Mouse (Mus musculus): ENCODE data around the gene Zbtb37. TPM values are rescaled to one million over a fixed set of nuclear protein-coding genes. Genes with fewer than 3 reads are reported as not detected.

The Zbtb37 gene
- total and polyA plus RNA-seq, 2 experiments: 0.33 to 4.4 TPM

DNA sequence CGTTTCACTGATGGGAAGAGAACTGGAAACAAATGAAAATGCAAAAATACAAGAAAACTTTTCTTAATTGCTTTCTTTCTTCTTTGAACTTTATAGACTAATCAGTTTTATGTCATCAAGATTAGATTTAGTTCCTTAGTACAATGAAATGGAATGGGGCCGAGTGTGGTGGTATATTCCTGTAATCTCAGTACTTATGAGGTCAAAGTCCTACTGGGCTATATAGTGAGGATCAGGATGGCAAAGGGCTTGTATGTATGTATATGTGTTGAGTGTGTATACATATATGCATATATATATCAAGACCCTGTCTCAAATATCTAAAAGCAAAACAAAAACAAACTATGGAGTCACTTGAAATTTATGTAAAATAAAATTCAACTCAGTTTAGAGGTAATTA lies 18.3 kb downstream of the Zbtb37 start:
- Histone ChIP-seq H3K36me3 (ENCODE audit: control insufficient read depth, insufficient read depth, low read length) (peaks cover 17% of the 10 kb centered on the region), H3K4me3 (ENCODE audit: insufficient read depth, low read depth, low read length) (no peak overlapping the region), H3K79me2 (ENCODE audit: control insufficient read depth, insufficient read depth, low read length) (no peaks in the 10 kb centered on the region; the same call in 1 of the 2 replicates), H3K4me1 (ENCODE audit: control insufficient read depth, insufficient read depth, low read length) (no peaks in the 10 kb centered on the region), H3K9ac (ENCODE audit: low read depth, low read length) (no peak overlapping the region), H3K27me3 (ENCODE audit: control insufficient read depth, insufficient read depth, low read length) (no peaks in the 10 kb centered on the region), H3K27ac (replicated peaks; ENCODE audit: insufficient read depth, low read depth, low read length) (no peak overlapping the region)
- TF ChIP-seq POLR2A (IDR thresholded peaks at IDR 0.05; ENCODE audit: extremely low read depth, insufficient read depth, low read length) (no peak), CTCF (IDR thresholded peaks at IDR 0.05; ENCODE audit: low read depth, low read length) (no peak)
- WGBS: 91% methylated on average over 2 of the region's 2 CpGs
- no peak for DNase-seq (ENCODE audit: extremely low read depth, low read depth, low spot score)

DNA sequence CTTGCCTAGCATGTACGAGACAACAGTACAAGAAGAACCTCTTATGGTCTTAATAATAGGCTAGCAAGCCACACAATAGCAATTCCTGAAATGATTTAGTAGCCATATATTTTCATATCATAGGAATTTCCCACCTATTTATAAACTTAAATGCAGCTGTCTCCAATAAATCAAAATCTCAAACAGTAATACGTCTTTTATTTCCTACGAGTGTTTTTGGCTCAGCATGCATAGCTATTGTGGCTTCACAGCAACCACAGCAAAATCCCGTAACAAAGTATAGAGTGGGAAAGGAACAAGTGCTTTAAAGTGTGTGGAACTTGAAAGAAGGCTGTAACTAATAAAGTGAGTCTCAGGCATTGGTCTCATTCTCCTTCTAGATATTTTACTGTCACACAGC lies 24.2 kb downstream of the Zbtb37 start:
- no peak overlapping the region for H3K27ac ChIP-seq (replicated peaks; ENCODE audit: insufficient read depth, low read depth, low read length)
- TF ChIP-seq CTCF (IDR thresholded peaks at IDR 0.05; ENCODE audit: low read depth, low read length): no peak
- TF ChIP-seq POLR2A (IDR thresholded peaks at IDR 0.05; ENCODE audit: extremely low read depth, insufficient read depth, low read length): no peak
- WGBS: 80% methylated on average over 4 of the region's 4 CpGs
- H3K79me2 ChIP-seq (ENCODE audit: control insufficient read depth, insufficient read depth, low read length): no peaks in the 10 kb centered on the region
- H3K36me3 ChIP-seq (ENCODE audit: control insufficient read depth, insufficient read depth, low read length): peaks cover 9% of the 10 kb centered on the region
- H3K27me3 ChIP-seq (ENCODE audit: control insufficient read depth, insufficient read depth, low read length): no peaks in the 10 kb centered on the region
- no peak for DNase-seq (ENCODE audit: extremely low read depth, low read depth, low spot score)
- H3K4me3 ChIP-seq (ENCODE audit: insufficient read depth, low read depth, low read length): no peak overlapping the region
- no peaks in the 10 kb centered on the region for H3K4me1 ChIP-seq (ENCODE audit: control insufficient read depth, insufficient read depth, low read length)
- H3K9ac ChIP-seq (ENCODE audit: low read depth, low read length): no peak overlapping the region

DNA sequence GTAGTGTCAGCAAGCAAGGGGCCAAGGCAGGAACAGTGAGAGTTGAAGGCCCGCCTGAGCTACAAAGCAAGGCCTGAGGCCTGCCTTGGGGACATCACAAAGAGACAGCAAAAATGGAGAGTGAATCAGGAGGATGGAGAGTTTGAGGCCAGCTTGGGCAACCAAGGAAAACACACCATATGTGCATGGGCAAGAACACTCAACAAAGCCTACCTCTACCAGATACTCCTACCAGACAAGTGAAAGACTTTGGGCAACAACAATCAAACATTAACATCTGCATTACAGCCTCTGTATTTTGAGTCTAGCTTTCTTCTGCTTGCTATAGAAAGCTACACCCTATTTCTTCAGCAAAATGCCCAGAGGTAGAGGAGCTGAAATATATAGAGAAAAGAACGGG lies 26.6 kb downstream of the Zbtb37 start:
- no peaks in the 10 kb centered on the region for H3K79me2 ChIP-seq (ENCODE audit: control insufficient read depth, insufficient read depth, low read length)
- peaks cover 30% of the 10 kb centered on the region for H3K36me3 ChIP-seq (ENCODE audit: control insufficient read depth, insufficient read depth, low read length)
- H3K9ac ChIP-seq (ENCODE audit: low read depth, low read length): no peak overlapping the region
- DNase-seq (ENCODE audit: extremely low read depth, low read depth, low spot score): peak; percentile 66
- H3K27me3 ChIP-seq (ENCODE audit: control insufficient read depth, insufficient read depth, low read length): no peaks in the 10 kb centered on the region
- H3K4me3 ChIP-seq (ENCODE audit: insufficient read depth, low read depth, low read length): no peak overlapping the region
- TF ChIP-seq CTCF (IDR thresholded peaks at IDR 0.05; ENCODE audit: low read depth, low read length) (no peak), POLR2A (IDR thresholded peaks at IDR 0.05; ENCODE audit: extremely low read depth, insufficient read depth, low read length) (no peak)
- H3K4me1 ChIP-seq (ENCODE audit: control insufficient read depth, insufficient read depth, low read length): no peaks in the 10 kb centered on the region
- no peak overlapping the region for H3K27ac ChIP-seq (replicated peaks; ENCODE audit: insufficient read depth, low read depth, low read length)
- WGBS: 82% methylated on average over 2 of the region's 2 CpGs

DNA sequence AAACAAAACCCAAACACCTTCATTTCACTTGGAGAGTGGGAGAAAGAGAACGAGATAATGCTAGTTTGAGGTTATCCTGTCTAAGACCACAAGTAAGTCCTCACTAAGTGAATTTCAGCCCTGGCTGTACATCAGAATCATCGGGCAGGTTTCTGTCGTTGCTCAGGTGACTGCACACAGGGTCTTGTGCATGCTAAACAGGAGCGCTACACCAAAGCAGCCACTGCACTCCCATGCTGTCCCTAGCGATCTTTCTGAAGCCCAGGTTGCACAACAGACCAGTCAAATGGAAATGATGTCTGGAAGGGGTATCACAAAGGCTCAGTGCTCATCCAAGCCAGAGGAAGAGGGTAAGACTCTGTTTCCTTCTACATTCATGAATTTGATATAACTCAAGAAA lies 28.2 kb downstream of the Zbtb37 start:
- H3K4me3 ChIP-seq (ENCODE audit: insufficient read depth, low read depth, low read length): no peak overlapping the region
- TF ChIP-seq CTCF (IDR thresholded peaks at IDR 0.05; ENCODE audit: low read depth, low read length) (peak; percentile 13; the same call in 1 of the 2 replicates), POLR2A (IDR thresholded peaks at IDR 0.05; ENCODE audit: extremely low read depth, insufficient read depth, low read length) (no peak)
- H3K27ac ChIP-seq (replicated peaks; ENCODE audit: insufficient read depth, low read depth, low read length): no peak overlapping the region
- H3K36me3 ChIP-seq (ENCODE audit: control insufficient read depth, insufficient read depth, low read length): peaks cover 43% of the 10 kb centered on the region
- WGBS: 59% methylated on average over 5 of the region's 5 CpGs
- no peaks in the 10 kb centered on the region for H3K27me3 ChIP-seq (ENCODE audit: control insufficient read depth, insufficient read depth, low read length)
- DNase-seq (ENCODE audit: extremely low read depth, low read depth, low spot score): peak; percentile 60
- no peak overlapping the region for H3K9ac ChIP-seq (ENCODE audit: low read depth, low read length)
- no peaks in the 10 kb centered on the region for H3K4me1 ChIP-seq (ENCODE audit: control insufficient read depth, insufficient read depth, low read length)
- H3K79me2 ChIP-seq (ENCODE audit: control insufficient read depth, insufficient read depth, low read length): no peaks in the 10 kb centered on the region

DNA sequence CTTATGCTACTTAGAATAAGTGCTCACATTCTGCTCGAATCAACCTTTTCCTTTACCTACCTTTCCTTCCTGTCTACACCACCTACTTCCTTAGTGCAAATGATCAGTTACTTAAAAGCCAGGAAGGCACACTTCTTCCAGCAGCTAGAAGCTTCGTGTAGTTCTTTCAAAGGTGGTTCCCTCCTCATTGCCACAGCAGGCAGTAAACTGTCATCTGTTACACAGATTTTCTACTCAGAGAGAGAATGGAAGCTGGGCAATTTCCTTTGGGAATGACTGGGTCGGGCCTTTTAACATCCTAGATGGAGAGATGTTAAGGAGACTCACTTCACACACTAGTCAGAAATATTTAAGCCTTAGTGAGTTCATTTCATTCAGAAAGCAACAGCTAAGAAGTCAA lies 29.1 kb downstream of the Zbtb37 start:
- H3K27ac ChIP-seq (replicated peaks; ENCODE audit: insufficient read depth, low read depth, low read length): no peak overlapping the region
- no peaks in the 10 kb centered on the region for H3K27me3 ChIP-seq (ENCODE audit: control insufficient read depth, insufficient read depth, low read length)
- H3K79me2 ChIP-seq (ENCODE audit: control insufficient read depth, insufficient read depth, low read length): no peaks in the 10 kb centered on the region
- H3K4me1 ChIP-seq (ENCODE audit: control insufficient read depth, insufficient read depth, low read length): no peaks in the 10 kb centered on the region
- H3K36me3 ChIP-seq (ENCODE audit: control insufficient read depth, insufficient read depth, low read length): peaks cover 52% of the 10 kb centered on the region
- 84% methylated on average over 3 of the region's 3 CpGs for WGBS
- H3K4me3 ChIP-seq (ENCODE audit: insufficient read depth, low read depth, low read length): no peak overlapping the region
- no peak for DNase-seq (ENCODE audit: extremely low read depth, low read depth, low spot score)
- H3K9ac ChIP-seq (ENCODE audit: low read depth, low read length): no peak overlapping the region
- no peak for TF ChIP-seq CTCF (IDR thresholded peaks at IDR 0.05; ENCODE audit: low read depth, low read length)
- no peak for TF ChIP-seq POLR2A (IDR thresholded peaks at IDR 0.05; ENCODE audit: extremely low read depth, insufficient read depth, low read length)

DNA sequence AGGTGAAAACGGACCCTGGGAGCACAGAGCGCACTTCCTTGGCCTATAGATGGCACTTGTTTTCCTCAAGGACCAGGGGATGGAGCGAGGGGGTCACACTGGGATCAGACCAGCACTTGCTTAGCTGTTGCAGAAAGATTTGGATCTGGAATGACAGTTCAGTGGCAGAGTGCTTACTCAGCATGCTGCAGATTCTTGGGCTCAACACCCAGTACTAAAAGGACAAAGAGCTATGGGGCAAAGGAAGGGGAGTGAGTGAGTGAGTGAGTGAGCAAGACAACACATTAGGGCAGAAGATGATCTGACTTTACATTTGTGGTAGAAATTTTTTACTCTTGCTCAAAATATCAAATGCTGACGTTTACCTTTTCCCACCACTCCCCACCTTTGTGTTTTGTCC lies 29.7 kb downstream of the Zbtb37 start:
- Histone ChIP-seq H3K4me1 (ENCODE audit: control insufficient read depth, insufficient read depth, low read length) (0 out of 2 replicates have a peak, but pooled peaks cover 2% of the 10 kb centered on the region), H3K79me2 (ENCODE audit: control insufficient read depth, insufficient read depth, low read length) (no peaks in the 10 kb centered on the region), H3K27ac (replicated peaks; ENCODE audit: insufficient read depth, low read depth, low read length) (no peak overlapping the region), H3K4me3 (ENCODE audit: insufficient read depth, low read depth, low read length) (no peak overlapping the region), H3K9ac (ENCODE audit: low read depth, low read length) (no peak overlapping the region), H3K36me3 (ENCODE audit: control insufficient read depth, insufficient read depth, low read length) (peaks cover 58% of the 10 kb centered on the region), H3K27me3 (ENCODE audit: control insufficient read depth, insufficient read depth, low read length) (no peaks in the 10 kb centered on the region)
- TF ChIP-seq CTCF (IDR thresholded peaks at IDR 0.05; ENCODE audit: low read depth, low read length) (no peak), POLR2A (IDR thresholded peaks at IDR 0.05; ENCODE audit: extremely low read depth, insufficient read depth, low read length) (no peak)
- 92% methylated on average over 4 of the region's 4 CpGs for WGBS
- peak; percentile 37 for DNase-seq (ENCODE audit: extremely low read depth, low read depth, low spot score)
